Mouse (Mus musculus): ENCODE measurements around the gene Mrc2. TPM values are rescaled to one million over a fixed set of nuclear protein-coding genes. Genes with fewer than 3 reads are reported as not detected.
A peak's percentile ranks its signal among the peaks of the same experiment; 100 is the strongest.

The Mrc2 gene
- polyA plus RNA-seq, 1 experiment from 2014 or later = 19.7 TPM

DNA sequence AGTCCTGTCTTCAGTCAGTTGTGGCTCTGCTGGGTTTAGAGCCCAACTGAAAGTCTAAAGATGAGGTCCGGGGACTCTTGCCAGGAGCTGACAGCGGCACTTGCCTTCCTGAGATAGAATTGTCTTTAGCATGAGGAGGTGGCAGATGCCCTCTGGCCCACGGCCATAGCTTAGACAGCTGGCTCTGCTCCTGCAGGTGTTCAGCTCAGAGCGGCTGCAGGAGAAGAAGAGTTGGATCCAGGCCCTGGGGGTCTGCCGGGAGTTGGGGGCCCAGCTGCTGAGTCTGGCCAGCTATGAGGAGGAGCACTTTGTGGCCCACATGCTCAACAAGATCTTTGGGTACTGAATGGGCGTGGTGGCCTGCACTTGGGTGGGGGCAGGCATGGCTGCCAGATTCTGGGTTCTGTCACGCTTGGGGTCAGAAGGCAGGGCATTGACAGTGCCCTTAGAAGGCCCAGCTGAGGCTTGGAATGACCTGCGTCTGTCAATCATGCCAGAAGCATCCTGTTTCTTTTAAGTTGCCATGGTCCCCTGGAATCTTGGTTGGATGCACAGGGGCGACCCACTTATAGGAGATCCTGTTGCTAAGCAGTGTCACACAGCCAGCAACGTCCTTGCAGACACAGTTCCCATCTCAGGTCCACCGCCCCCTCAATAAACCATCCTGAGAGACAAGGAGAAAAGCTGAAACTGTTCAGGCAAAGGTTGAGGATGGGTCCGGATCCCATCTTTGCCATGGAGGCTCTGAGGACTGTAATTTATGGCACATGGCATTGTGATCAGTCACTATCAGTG is 46.4 kb downstream of the Mrc2 start:
- peaks cover 63% of the 10 kb centered on the region for H3K36me3 ChIP-seq
- H3K27ac ChIP-seq = no peak overlapping the region
- 75% methylated on average over 12 of the region's 12 CpGs for WGBS
- no peak for DNase-seq (ENCODE audit: low spot score)
- H3K27me3 ChIP-seq (ENCODE audit: insufficient read depth, poor library complexity, severe bottlenecking) = no peaks in the 10 kb centered on the region
- H3K4me1 ChIP-seq (replicated peaks) = peaks cover 9% of the 10 kb centered on the region
- no peak overlapping the region for H3K4me3 ChIP-seq
- no peaks in the 10 kb centered on the region for H3K9me3 ChIP-seq

DNA sequence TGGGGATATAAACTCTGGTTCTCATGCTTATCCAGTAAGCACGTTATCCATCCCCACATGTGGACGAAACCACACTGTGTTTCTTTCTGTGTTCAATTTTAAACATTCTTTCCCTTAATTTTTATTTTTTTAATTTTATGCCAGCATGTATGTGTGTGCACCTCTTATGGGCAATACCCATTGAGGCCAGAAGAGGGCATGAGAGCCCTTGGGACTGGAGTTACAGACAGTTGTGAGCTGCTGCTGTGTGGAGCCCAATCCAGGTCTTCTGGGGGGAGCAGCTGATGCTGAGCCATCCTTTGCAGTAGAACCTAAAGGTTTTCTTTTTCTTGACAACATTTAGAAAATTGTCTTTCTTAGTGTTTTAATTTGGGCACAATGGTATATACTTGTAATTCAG is 52.8 kb downstream of the Mrc2 start:
- Histone ChIP-seq H3K27ac (no peak overlapping the region), H3K4me1 (replicated peaks) (peaks cover 14% of the 10 kb centered on the region; the same call in 1 of the 2 replicates), H3K36me3 (peaks cover 82% of the 10 kb centered on the region), H3K27me3 (ENCODE audit: insufficient read depth, poor library complexity, severe bottlenecking) (no peaks in the 10 kb centered on the region), H3K4me3 (no peak overlapping the region), H3K9me3 (no peaks in the 10 kb centered on the region)
- DNase-seq (ENCODE audit: low spot score) = peak; percentile 44
- WGBS = 84% methylated on average over 2 of the region's 2 CpGs

DNA sequence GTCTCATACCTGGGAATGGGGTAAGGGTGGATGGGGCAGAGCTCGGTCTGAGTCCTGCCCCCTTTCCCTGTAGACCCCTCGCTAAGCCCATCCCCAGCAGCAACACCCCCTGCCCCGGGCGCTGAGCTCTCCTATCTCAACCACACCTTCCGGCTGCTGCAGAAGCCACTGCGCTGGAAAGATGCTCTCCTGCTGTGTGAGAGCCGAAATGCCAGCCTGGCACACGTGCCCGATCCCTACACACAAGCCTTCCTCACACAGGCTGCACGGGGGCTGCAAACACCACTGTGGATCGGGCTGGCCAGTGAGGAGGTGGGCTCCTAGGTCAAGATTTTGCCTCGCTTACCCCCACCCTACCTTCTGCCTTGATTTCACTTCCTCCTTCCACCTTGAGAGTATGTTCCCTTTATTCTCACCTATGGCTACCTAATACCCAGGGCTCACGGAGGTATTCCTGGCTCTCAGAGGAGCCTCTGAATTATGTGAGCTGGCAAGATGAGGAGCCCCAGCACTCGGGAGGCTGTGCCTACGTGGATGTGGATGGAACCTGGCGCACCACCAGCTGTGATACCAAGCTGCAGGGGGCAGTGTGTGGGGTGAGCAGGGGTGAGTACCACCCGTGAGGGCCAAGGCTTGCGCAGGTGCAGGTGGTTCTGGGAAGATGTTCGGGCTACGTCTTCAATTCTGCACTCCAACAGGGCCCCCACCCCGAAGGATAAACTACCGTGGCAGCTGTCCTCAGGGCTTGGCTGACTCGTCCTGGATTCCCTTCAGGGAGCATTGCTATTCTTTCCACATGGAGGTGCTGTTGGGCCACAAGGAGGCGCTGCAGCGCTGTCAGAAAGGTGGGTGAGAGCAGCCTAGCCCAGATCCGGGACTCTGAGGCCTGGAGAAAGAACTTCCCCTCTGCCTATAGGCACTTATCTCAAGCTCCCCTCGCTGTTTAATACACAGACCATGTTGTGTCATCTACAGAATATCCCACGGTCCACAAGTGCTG is 55.0 kb downstream of the Mrc2 start:
- Histone ChIP-seq H3K27ac (0 out of 2 replicates have a peak overlapping the region, but pooled peaks have one; percentile 18), H3K4me1 (replicated peaks) (peaks cover 33% of the 10 kb centered on the region), H3K9me3 (no peaks in the 10 kb centered on the region), H3K27me3 (ENCODE audit: insufficient read depth, poor library complexity, severe bottlenecking) (no peaks in the 10 kb centered on the region), H3K4me3 (no peak overlapping the region), H3K36me3 (peaks cover 70% of the 10 kb centered on the region)
- WGBS = 68% methylated on average over 28 of the region's 28 CpGs
- DNase-seq (ENCODE audit: low spot score) = peak; percentile 85

DNA sequence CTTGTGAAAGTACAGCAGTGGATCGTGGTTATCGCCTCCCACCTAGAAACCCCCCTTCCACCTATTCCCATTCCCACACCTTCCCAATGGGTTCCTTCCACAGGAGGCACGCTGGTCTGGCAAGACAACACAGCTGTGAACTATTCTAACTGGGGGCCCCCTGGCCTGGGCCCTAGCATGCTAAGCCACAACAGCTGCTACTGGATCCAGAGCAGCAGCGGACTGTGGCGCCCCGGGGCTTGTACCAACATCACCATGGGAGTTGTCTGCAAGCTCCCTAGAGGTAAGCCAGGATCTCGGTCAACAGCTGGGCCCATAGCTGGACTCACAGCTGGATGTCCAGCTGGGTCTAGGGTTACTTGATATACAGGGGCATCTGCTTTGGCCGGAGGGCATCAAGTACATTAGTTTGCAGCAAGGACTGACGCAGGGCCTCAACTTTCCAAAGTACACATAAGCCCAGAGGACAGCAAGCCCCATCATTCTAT is 56.1 kb downstream of the Mrc2 start:
- H3K9me3 ChIP-seq = no peaks in the 10 kb centered on the region
- WGBS = 93% methylated on average over 9 of the region's 9 CpGs
- H3K27ac ChIP-seq = no peak overlapping the region
- H3K36me3 ChIP-seq = peaks cover 65% of the 10 kb centered on the region
- DNase-seq (ENCODE audit: low spot score) = no peak
- no peak overlapping the region for H3K4me3 ChIP-seq
- peaks cover 41% of the 10 kb centered on the region for H3K4me1 ChIP-seq (replicated peaks)
- H3K27me3 ChIP-seq (ENCODE audit: insufficient read depth, poor library complexity, severe bottlenecking) = no peaks in the 10 kb centered on the region

DNA sequence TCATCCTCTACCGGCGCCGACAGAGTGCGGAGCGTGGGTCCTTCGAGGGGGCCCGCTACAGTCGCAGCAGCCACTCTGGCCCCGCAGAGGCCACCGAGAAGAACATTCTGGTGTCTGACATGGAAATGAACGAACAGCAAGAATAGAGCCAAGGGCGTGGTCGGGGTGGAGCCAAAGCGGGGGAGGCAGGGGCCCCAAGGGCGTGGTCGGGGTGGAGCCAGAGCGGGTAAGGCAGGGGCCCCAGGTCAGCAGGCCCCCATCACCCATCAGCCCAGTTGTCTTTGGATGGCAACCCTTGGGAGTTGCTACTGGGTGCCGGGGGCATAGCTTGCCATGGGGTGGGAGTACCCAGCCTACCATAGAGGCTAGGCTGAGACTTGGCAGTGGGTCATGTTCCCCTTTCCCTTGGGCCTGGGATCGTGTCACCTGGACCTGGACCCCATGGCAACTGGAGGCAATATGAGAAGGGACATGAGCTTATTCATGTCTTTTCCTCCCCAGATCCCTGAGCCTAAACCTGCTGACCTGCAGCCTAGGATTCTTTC is 57.4 kb downstream of the Mrc2 start:
- Histone ChIP-seq H3K36me3 (peaks cover 58% of the 10 kb centered on the region), H3K27ac (peak overlapping the region; percentile 62), H3K9me3 (no peaks in the 10 kb centered on the region), H3K27me3 (ENCODE audit: insufficient read depth, poor library complexity, severe bottlenecking) (no peaks in the 10 kb centered on the region), H3K4me1 (replicated peaks) (peaks cover 48% of the 10 kb centered on the region), H3K4me3 (no peak overlapping the region)
- no peak for DNase-seq (ENCODE audit: low spot score)
- WGBS = 96% methylated on average over 19 of the region's 19 CpGs

DNA sequence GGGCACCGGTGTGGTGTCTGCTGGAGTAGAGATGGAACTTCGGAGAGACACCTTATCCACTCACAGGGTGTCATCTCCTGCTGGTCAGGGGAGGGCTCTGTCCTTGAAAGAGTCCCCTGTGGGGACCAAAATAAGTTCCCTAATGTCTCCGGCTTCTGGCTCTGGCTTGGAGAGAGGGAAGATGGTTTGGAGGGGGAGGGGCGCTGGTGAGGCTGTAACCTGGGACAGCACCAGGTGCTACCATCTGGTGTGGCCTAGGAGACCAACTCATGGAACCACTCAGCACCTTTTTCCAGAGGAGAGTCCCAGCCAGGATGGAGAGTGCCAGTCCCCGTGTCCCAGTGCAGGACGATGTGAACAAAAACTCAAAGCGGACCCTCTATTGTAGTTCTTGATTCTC is 58.2 kb downstream of the Mrc2 start:
- peaks cover 53% of the 10 kb centered on the region for H3K36me3 ChIP-seq
- H3K4me1 ChIP-seq (replicated peaks) = peaks cover 54% of the 10 kb centered on the region

DNA sequence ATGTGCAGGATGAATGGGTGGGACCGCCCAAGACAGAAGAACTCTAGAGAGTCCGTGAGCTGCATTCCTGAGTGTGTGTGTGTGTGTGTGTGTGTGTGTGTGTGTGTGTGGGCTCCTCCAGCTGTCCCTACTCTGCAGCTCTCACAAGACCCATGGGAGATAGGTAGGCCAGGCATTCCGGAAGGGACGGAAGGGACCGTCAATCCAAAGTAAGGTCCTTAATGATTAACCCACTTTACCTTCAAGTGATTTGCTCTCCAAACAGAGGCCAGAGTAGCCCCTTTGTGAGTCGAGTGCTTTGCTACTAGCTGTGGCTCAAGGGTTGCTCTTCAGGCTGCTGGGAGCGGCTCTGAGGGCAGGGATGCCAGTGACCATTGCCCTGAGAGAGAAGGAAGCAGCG is 59.7 kb downstream of the Mrc2 start:
- no peak for DNase-seq (ENCODE audit: low spot score)
- Histone ChIP-seq H3K27me3 (ENCODE audit: insufficient read depth, poor library complexity, severe bottlenecking) (no peaks in the 10 kb centered on the region), H3K27ac (peak overlapping the region; percentile 18; the same call in 1 of the 2 replicates), H3K4me1 (replicated peaks) (peaks cover 54% of the 10 kb centered on the region), H3K9me3 (no peaks in the 10 kb centered on the region), H3K36me3 (peaks cover 38% of the 10 kb centered on the region), H3K4me3 (no peak overlapping the region)
- 72% methylated on average over 8 of the region's 8 CpGs for WGBS

More for the DNA sequence above, 58.2 kb downstream of the Mrc2 start:
- DNase-seq (ENCODE audit: low spot score) = no peak
- Histone ChIP-seq H3K4me3 (no peak overlapping the region), H3K27me3 (ENCODE audit: insufficient read depth, poor library complexity, severe bottlenecking) (no peaks in the 10 kb centered on the region), H3K9me3 (no peaks in the 10 kb centered on the region), H3K27ac (peak overlapping the region; percentile 23; the same call in 1 of the 2 replicates)
- WGBS = 85% methylated on average over 7 of the region's 7 CpGs

DNA sequence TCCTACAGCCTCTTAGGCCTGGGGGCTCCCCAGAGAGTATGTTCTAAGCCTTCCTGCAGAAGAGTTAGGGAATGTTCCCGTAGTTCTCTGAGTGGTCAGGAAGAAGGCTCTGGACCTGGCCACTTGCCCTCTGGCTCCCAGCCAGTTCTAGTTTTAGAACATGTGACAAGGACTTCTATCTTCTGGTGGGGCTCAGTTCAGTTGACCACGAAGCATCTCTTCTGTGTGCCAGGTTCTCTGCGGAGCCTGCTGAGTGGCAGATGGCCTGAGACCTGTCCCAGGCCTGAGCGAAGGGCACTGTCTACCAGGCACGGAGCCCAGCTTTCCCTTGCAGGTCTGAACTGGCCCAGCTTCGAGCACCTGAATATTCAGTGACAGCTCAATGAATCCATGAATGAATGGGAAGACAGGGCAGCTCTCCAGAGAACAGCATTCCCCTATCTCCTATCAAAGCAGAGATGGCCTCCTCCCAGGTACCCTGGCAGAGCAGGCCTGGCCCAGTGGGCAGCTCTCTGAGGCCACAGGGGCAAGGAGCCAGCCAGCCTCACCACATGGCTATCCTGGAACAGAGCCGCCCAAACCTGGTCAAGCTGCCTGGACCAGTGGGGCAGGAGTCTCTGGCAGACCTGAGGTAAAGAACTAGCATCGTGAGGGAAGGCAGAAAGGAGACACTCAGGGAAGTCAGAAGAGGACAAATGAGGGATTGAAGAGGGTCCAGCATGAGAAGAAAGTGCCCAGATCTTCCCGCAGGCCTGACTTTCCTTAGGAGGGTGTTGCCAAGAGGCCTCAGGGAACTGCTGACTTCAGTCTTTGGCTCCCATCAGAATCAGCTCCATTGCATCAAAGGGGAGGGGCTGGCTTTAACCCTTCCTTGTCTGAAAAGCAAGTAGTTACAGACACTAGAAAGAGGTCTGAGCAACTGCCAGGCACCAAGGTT is 60.8 kb downstream of the Mrc2 start:
- Histone ChIP-seq H3K4me3 (no peak overlapping the region), H3K27ac (peak overlapping the region; percentile 68), H3K36me3 (peaks cover 29% of the 10 kb centered on the region), H3K4me1 (replicated peaks) (peaks cover 46% of the 10 kb centered on the region), H3K9me3 (no peaks in the 10 kb centered on the region), H3K27me3 (ENCODE audit: insufficient read depth, poor library complexity, severe bottlenecking) (no peaks in the 10 kb centered on the region)
- 66% methylated on average over 9 of the region's 9 CpGs for WGBS
- DNase-seq (ENCODE audit: low spot score) = no peak

DNA sequence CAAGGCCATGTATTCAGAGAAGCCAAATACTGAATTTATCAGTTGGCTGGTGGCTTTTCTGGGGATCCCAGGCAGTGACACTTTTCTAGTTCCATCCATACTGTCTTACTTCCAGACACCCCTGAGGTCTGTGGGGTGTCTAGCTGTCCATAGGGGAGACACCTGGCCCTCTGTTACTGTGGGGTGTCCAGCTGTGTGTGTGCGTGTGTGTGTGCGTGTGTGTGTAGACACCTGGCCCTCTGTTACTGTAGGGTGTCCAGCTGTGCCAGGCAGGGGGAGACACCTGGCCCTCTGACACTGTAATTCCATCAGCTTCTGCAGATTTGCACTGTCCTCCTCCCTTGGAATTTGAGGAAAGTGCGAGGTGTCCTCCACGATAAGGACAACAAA is 61.4 kb downstream of the Mrc2 start:
- Histone ChIP-seq H3K27ac (no peak overlapping the region), H3K36me3 (peaks cover 23% of the 10 kb centered on the region), H3K4me3 (no peak overlapping the region), H3K4me1 (replicated peaks) (peaks cover 46% of the 10 kb centered on the region), H3K27me3 (ENCODE audit: insufficient read depth, poor library complexity, severe bottlenecking) (no peaks in the 10 kb centered on the region), H3K9me3 (no peaks in the 10 kb centered on the region)
- 95% methylated on average over 4 of the region's 4 CpGs for WGBS
- DNase-seq (ENCODE audit: low spot score) = no peak

DNA sequence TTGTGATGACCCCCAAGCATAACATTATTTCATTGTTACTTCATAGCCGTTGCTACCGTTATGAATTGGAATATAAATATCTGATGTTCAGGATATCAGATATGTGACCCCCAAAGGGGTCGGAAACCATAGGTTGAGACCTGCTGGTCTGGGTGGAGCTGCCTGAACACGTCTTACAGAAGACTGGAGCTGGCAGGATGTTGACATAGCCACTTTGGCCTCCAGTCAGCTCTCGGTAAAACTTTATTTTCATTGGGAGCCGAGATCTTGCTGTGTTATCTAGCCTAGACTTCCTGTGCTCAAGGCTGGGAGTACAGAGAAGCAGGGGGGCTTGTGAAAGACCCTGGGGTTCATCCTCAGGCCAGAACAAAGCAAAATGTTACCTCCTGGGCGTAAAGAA is 63.9 kb downstream of the Mrc2 start:
- no peaks in the 10 kb centered on the region for H3K9me3 ChIP-seq
- no peak overlapping the region for H3K4me3 ChIP-seq
- WGBS = 77% methylated on average over 7 of the region's 7 CpGs
- H3K27ac ChIP-seq = no peak overlapping the region
- peaks cover 6% of the 10 kb centered on the region for H3K27me3 ChIP-seq (ENCODE audit: insufficient read depth, poor library complexity, severe bottlenecking)
- 0 out of 2 replicates have a peak, but pooled peaks cover 3% of the 10 kb centered on the region for H3K36me3 ChIP-seq
- H3K4me1 ChIP-seq (replicated peaks) = peaks cover 31% of the 10 kb centered on the region
- DNase-seq (ENCODE audit: low spot score) = no peak

DNA sequence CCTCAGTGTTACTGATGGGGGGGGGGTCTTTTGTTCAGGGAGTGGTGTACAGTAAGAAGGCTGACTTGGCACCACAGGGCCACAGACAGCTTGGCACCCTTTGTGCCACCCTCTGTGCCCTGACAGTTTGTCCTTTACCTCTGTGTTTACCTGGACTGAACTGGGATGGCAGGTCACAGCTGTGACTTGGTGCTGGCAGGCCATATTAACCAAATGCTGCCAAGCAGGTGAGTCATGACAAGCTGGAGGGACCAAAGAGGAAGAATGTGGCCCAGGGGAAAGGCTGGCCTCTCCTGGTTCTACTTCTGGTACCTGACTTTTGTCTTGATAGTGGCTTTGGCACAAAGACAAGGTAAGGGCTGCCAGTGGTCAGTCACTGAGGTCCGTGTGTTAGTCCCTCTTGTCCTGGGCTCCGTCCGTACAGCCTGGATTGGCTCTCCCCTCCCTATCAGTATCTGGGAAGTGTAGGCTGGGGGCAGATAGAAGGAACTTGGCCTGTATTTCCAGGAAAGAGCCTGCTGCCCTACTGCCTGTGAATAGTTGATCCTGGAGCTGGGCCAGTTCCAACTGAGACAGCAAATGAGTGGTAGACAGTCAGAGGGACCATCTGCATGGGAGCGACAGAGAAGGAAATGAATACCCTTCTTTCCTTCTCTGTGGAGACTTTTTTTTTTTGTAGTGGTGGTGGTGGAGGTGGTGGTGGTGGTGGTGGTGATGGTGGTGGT is 69.8 kb downstream of the Mrc2 start:
- H3K9me3 ChIP-seq = no peaks in the 10 kb centered on the region
- peaks cover 42% of the 10 kb centered on the region for H3K4me1 ChIP-seq (replicated peaks)
- DNase-seq (ENCODE audit: low spot score) = no peak
- H3K36me3 ChIP-seq = no peaks in the 10 kb centered on the region
- WGBS = 88% methylated on average over 4 of the region's 4 CpGs
- no peak overlapping the region for H3K4me3 ChIP-seq
- no peak overlapping the region for H3K27ac ChIP-seq
- H3K27me3 ChIP-seq (ENCODE audit: insufficient read depth, poor library complexity, severe bottlenecking) = peaks cover 49% of the 10 kb centered on the region
